Mouse (Mus musculus) lung, embryonic 14.5 days (tissue): ENCODE measurements around the gene Hoga1. TPM values are rescaled to one million over a fixed set of nuclear protein-coding genes. Genes with fewer than 3 reads are reported as not detected.

ENCODE experiments used
- ATAC-seq: fragments of 200-750 bp; cut with Nextera tagmentation; 2 replicates; pipeline ENCODE4 v1.8.0; 2017; ENCODE audit warnings: mild to moderate bottlenecking, moderate TSS enrichment, moderate library complexity; ENCODE audit not compliant: insufficient read depth
- DNase-seq: peaks from one replicate; pipeline ENCODE4 v3.0.0-alpha.2; 2015
- H3K27ac ChIP-seq: fragments of 300-500 bp; sonication (generic); 2 replicates; pipeline ENCODE4 v1.5.1; 2014; ENCODE audit warnings: low read depth, mild to moderate bottlenecking, moderate library complexity
- H3K27me3 ChIP-seq: fragments of 300-500 bp; sonication (generic); 2 replicates; pipeline ENCODE4 v1.6.1; 2014; ENCODE audit warnings: low read length, control low read depth; ENCODE audit not compliant: insufficient read depth
- H3K36me3 ChIP-seq: fragments of 300-500 bp; sonication (generic); 2 replicates; pipeline ENCODE4 v1.6.1; 2014; ENCODE audit warnings: control low read depth; ENCODE audit not compliant: insufficient read depth
- H3K4me1 ChIP-seq: fragments of 300-500 bp; sonication (generic); 2 replicates; pipeline ENCODE4 v1.6.1; 2014; ENCODE audit warnings: antibody characterized with exemption, control low read depth; ENCODE audit not compliant: insufficient read depth
- H3K4me2 ChIP-seq: fragments of 300-500 bp; sonication (generic); 2 replicates; pipeline ENCODE4 v1.6.1; 2014; ENCODE audit warnings: mild to moderate bottlenecking
- H3K4me3 ChIP-seq: fragments of 300-500 bp; sonication (generic); 2 replicates; pipeline ENCODE4 v1.5.1; 2014; ENCODE audit warnings: low read depth, low read length
- H3K9ac ChIP-seq: fragments of 300-500 bp; sonication (generic); 2 replicates; pipeline ENCODE4 v1.6.1; 2014
- H3K9me3 ChIP-seq: fragments of 300-500 bp; sonication (generic); 2 replicates; pipeline ENCODE4 v1.6.1; 2016; ENCODE audit warnings: low read depth, low read length, control low read depth
- CTCF ChIP-seq: IDR thresholded peaks from 2 replicates; pipeline ENCODE4 v1.5.1; 2016; ENCODE audit warnings: antibody characterized with exemption, low read depth
- WGBS: fragments of 180-500 bp; shearing (Covaris S2); extraction: QIAGEN DNeasy Blood & Tissue Kit; methylation state at CpG from one replicate; pipeline ENCODE4 v1.1.7; 2014; 5-methylcytosine and 5-hydroxymethylcytosine counted together
- polyA plus RNA-seq: library from polyadenylated mRNA; unstranded; fragments of >200 nt; fragmentation: Nextera tagmentation; extraction: Ambion mirVana; gene quantifications from 2 replicates; pipeline ENCODE4 v1.2.1, GENCODE M21; 2014

Hoga1 gene
- polyA plus RNA-seq: 1.2 and 1.6 TPM in 2 replicates

DNA sequence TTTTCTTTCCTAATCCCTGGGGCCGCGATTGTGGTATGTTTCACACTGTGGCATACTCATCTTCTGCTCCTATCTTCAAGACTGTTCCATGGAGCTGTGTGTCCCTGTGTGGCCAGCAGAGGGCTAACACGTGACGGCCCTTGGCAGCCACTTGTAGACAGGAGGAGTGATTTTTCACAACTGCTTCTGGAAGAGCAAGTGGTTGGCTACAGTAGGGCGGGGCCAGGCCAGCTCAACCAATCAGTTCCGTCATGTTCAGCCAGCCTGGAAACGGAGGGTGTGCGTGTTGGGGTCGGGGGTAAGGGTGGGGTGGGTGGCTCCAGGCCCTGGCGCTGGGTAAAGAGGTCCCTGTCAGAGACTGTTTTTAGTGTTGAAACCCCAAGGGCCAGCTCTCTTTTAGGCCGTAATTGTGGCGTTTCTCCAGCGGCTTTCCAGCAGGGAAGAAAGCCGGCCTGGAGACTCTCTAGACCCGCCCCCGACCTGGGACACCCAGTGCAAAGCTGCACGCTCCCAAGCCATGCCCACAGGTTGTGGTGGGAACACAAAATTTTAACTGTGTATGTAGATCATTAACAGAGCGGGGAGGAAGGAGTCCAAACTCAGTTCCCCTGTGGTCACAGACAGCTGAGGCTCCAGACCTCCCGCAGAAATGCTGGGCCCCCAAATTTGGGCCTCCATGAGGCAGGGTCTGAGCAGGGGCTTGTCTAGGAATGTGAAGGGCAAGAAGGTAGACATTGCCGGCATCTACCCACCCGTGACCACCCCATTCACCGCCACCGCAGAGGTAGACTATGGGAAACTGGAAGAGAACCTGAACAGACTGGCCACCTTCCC, at the start of gene Hoga1:
Gene Hoga1 (plus strand): TSS at position 342 of the 834 bp plus-strand sequence.
- peak; percentile 91 for TF ChIP-seq CTCF
- Histone ChIP-seq H3K36me3 (no peaks in the 10 kb centered on the region), H3K4me3 (peak within 1 kb of the TSS; percentile 33), H3K27me3 (no peaks in the 10 kb centered on the region), H3K9ac (peak within 1 kb of the TSS; percentile 24), H3K4me1 (no peaks in the 10 kb centered on the region), H3K27ac (no peak within 1 kb of the TSS), H3K9me3 (no peaks in the 10 kb centered on the region), H3K4me2 (peak within 1 kb of the TSS; percentile 61)
- 19% methylated on average over 23 of the region's 23 CpGs for WGBS
- ATAC-seq: peak; percentile 93
- peak; percentile 89 for DNase-seq

DNA sequence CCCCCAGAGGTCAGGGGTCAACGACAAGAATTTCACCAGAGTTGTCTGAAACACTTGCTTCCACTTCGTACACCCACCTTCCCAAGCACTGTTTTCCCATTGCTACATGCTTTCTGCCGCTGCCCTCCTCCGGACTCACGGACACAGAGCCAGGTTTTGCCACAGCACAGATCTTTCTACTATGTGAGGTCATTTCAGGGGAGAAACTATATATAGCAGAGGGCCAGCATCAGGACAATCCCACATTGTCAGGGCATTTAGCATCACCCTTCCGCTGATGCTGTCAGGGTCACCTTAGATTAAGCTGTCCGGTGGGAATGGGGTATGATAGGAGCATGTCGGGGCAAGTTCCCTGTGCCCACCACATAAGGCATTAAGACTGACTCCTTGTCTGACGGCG, 48.3 kb upstream of the Hoga1 start:
- 68% methylated on average over 10 of the region's 10 CpGs for WGBS
- Histone ChIP-seq H3K9me3 (no peaks in the 10 kb centered on the region), H3K36me3 (no peaks in the 10 kb centered on the region), H3K27ac (no peak overlapping the region), H3K4me2 (no peak overlapping the region), H3K27me3 (no peaks in the 10 kb centered on the region), H3K9ac (no peak overlapping the region), H3K4me3 (no peak overlapping the region), H3K4me1 (peaks cover 12% of the 10 kb centered on the region; the same call in 1 of the 2 replicates)
- TF ChIP-seq CTCF: no peak
- ATAC-seq (no peak), DNase-seq (no peak)

DNA sequence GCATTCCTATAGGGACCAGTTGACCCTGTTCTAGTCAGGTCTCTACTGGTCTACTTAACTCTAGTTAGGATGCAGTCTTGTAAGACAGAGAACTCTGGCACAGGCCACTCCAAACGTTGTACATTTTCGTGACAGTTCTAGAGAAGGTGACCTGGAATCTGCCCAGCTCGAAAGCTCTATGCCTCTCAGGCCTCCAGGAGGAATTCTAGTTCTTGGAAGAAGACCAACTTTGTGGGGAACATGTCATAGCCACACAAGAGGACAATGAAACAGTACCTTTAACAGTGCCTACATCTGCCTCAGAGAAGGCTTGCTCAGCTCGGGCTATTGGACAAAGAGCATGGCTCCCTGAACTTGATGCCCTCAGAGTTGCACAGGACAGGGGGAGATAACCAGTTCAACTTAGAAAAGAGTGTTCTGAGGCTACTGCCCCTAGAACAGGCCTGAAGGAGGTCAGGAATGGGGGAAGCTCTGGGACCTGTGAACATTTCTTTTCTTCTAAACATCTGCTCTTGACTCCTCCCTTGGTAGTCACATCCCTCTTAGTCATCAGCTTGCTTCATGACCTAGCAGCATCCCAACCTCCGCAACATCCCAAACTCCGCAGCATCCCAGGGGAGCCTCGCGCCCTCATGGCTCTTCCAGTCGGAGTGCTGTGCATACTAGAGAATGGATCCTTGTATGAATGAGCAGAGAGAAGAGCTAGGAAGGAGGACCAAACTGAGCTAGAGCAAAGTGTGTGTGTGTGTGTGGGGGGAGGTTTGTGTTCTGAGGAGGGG, 46.5 kb upstream of the Hoga1 start:
- no peak for ATAC-seq
- Histone ChIP-seq H3K27me3 (no peaks in the 10 kb centered on the region), H3K4me3 (no peak overlapping the region), H3K27ac (no peak overlapping the region), H3K36me3 (no peaks in the 10 kb centered on the region), H3K4me1 (peaks cover 12% of the 10 kb centered on the region; the same call in 1 of the 2 replicates), H3K4me2 (no peak overlapping the region), H3K9me3 (no peaks in the 10 kb centered on the region), H3K9ac (no peak overlapping the region)
- DNase-seq: no peak
- TF ChIP-seq CTCF: no peak
- 80% methylated on average over 9 of the region's 9 CpGs for WGBS

DNA sequence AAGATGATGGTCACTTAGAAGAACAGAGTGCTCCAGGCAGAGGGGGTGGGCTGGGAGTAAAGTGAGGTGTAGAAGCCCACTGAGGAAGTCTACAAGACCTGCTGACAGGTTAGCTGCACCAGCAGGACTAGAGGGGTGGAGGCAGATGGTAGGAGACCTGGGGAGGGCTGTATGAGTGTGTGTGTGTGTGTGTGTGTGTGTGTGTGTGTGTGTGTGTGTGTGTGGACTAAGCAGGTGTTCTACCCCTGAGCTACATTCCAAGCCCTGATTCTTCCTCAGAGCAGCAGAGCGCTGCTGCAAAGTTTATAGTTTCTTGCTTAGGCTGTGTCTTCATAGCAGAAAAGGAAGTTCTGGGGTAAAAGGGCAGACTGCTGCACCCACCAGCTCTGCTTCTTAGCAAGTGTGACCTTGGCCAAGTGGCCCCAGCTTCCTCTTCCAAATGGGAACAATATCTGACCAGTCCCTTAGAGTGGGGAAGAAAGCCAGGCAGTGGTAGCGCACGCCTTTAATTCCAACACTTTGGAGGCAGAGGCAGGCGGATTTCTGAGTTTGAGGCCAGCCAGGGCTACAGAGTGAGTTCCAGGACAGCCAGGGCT, 45.6 kb upstream of the Hoga1 start:
- Histone ChIP-seq H3K9me3 (no peaks in the 10 kb centered on the region), H3K27me3 (no peaks in the 10 kb centered on the region), H3K4me2 (no peak overlapping the region), H3K4me1 (peaks cover 12% of the 10 kb centered on the region; the same call in 1 of the 2 replicates), H3K9ac (no peak overlapping the region), H3K36me3 (no peaks in the 10 kb centered on the region), H3K4me3 (no peak overlapping the region), H3K27ac (peak overlapping the region; percentile 77; the same call in 1 of the 2 replicates)
- no peak for ATAC-seq
- DNase-seq: no peak
- 83% methylated on average over 4 of the region's 4 CpGs for WGBS
- TF ChIP-seq CTCF: no peak

DNA sequence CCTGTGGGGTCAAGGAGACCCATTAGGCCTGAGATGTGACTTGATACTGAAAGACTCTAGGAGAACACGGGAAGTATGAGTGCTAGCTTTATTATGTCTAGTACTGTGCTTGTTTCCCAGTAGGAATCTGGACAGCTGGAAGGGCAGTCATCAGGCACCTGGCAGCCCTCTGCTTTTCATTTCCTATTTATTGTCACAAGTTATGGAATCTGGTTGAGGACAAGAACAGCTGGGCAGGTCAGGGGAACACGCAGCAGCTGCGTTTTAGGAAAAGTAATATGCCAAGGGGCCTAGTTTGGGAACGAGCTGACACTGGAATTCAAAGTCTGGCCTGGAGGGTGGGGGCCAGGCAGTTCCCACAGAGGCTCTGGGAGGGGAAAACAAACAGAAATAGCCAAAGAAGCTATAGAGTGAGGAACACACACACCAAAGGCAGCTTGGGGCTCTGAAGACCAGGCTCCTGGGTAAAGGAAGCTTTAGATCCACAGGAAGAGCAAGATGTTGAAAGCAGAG, 44.9 kb upstream of the Hoga1 start:
- H3K9ac ChIP-seq: no peak overlapping the region
- peaks cover 12% of the 10 kb centered on the region; the same call in 1 of the 2 replicates for H3K4me1 ChIP-seq
- peak; percentile 58; the same call in 1 of the 2 replicates for ATAC-seq
- H3K9me3 ChIP-seq: no peaks in the 10 kb centered on the region
- peak overlapping the region; percentile 77 for H3K27ac ChIP-seq
- no peaks in the 10 kb centered on the region for H3K27me3 ChIP-seq
- no peaks in the 10 kb centered on the region for H3K36me3 ChIP-seq
- TF ChIP-seq CTCF: no peak
- no peak overlapping the region for H3K4me3 ChIP-seq
- DNase-seq: peak; percentile 65
- H3K4me2 ChIP-seq: no peak overlapping the region
- 23% methylated on average over 4 of the region's 4 CpGs for WGBS

DNA sequence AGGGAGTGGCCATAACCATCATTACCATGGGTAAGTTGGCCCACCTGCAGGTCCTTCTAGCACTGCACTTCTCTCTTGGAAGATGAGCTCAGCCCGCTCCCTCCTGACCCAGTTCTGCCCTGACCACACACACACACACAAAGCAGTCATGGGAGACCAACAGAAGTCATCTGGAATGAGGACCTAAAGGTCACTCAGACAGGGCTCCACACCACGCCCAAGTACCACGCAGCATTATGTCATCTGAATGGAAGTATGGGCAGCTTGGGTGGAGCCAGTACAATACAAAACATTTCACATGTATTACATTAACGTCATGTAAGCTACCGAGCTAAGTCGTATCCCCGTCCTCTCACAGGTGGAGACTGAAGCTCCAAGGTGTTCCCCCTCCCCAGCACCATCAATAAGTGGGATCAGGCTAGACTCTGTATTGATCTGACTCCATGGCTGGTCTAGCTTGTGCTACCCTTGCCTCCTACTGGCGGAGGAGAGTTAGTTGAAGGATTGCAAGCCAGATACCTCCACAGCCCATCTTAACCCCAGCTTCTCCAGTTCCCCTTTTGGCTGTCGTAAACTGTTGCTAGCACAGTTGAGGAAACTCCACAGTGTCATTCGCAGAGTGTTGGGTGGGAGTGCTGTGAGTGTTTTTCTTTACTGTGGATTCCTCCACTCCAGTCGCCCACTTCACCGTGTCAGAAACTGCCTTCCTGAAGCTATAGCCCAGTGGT, 44.0 kb upstream of the Hoga1 start:
- Histone ChIP-seq H3K9me3 (no peaks in the 10 kb centered on the region), H3K27me3 (no peaks in the 10 kb centered on the region), H3K36me3 (no peaks in the 10 kb centered on the region), H3K4me3 (no peak overlapping the region), H3K27ac (peak overlapping the region; percentile 77; the same call in 1 of the 2 replicates), H3K4me2 (no peak overlapping the region), H3K9ac (no peak overlapping the region), H3K4me1 (peaks cover 12% of the 10 kb centered on the region; the same call in 1 of the 2 replicates)
- TF ChIP-seq CTCF: 0 out of 2 replicates have a peak, but pooled peaks have one; percentile 4
- 90% methylated on average over 12 of the region's 12 CpGs for WGBS
- no peak for DNase-seq
- no peak for ATAC-seq
